Mouse (Mus musculus): ENCODE measurements around the gene Sumo1.

- TF ChIP-seq CTCF (IDR thresholded peaks at IDR 0.05; ENCODE audit: borderline replicate concordance, insufficient read depth, low read length) (no peak), POLR2A (IDR thresholded peaks at IDR 0.05; ENCODE audit: low read depth, low read length) (no peak)
Measured at GRCm38 (mm10) chr1:59549036-59549675, 121.5 kb downstream of the Sumo1 start.

All from embryonic fibroblast, embryonic 13.5 days (primary cell).